Mouse (Mus musculus) MEL (cell line): ENCODE measurements around the gene Mfsd4b3. TPM values are rescaled to one million over a fixed set of nuclear protein-coding genes. Genes with fewer than 3 reads are reported as not detected.

Experiments
- DNase-seq: peaks from one replicate; pipeline ENCODE4 v3.0.0; 2011; ENCODE audit warnings: low read depth, low spot score
- H3K27ac ChIP-seq: 2 replicates; pipeline ENCODE4 v1.5.1; 2012; ENCODE audit warnings: low read depth, mild to moderate bottlenecking, control low read depth, low read length, moderate library complexity; ENCODE audit not compliant: control insufficient read depth
- H3K27me3 ChIP-seq, 2 experiments: fragments of 150-350 bp in 1 of 2; sonication (generic) in 1 of 2; 2 replicates each; pipeline ENCODE4 v1.6.1; 2012; ENCODE audit warnings: low read length in 2 of 2, mild to moderate bottlenecking in 2 of 2, improper control_type of control experiment in 1 of 2, moderate library complexity in 1 of 2; ENCODE audit not compliant: insufficient read depth in 2 of 2, control insufficient read depth in 1 of 2
- H3K36me3 ChIP-seq, 2 experiments: 2 replicates each; pipeline ENCODE4 v1.6.1; 2012 to 2014; ENCODE audit warnings: low read length in 2 of 2, improper control_type of control experiment in 1 of 2, inconsistent platforms in 1 of 2, mild to moderate bottlenecking in 1 of 2; ENCODE audit not compliant: insufficient read depth in 2 of 2, control insufficient read depth in 1 of 2
- H3K4me1 ChIP-seq, 2 experiments: fragments of 150-350 bp in 1 of 2; sonication (generic) in 1 of 2; 2 replicates each; pipeline ENCODE4 v1.6.1; 2012; ENCODE audit warnings: low read length in 2 of 2, improper control_type of control experiment in 1 of 2, mild to moderate bottlenecking in 1 of 2; ENCODE audit not compliant: insufficient read depth in 2 of 2, control insufficient read depth in 1 of 2
- H3K4me3 ChIP-seq, 2 experiments: fragments of 150-350 bp in 1 of 2; sonication (generic) in 1 of 2; 2 replicates each; pipeline ENCODE4 v1.5.1; 2012; ENCODE audit warnings: low read depth in 2 of 2, low read length in 2 of 2, mild to moderate bottlenecking in 2 of 2, moderate library complexity in 2 of 2, control low read depth in 1 of 2, improper control_type of control experiment in 1 of 2; ENCODE audit not compliant: control insufficient read depth in 1 of 2, insufficient read depth in 1 of 2
- H3K79me2 ChIP-seq: 2 replicates; pipeline ENCODE4 v1.6.1; 2012; ENCODE audit warnings: mild to moderate bottlenecking, low read length, moderate library complexity; ENCODE audit not compliant: control insufficient read depth, poor library complexity, insufficient read depth
- H3K9ac ChIP-seq: 2 replicates; pipeline ENCODE4 v1.6.1; 2012; ENCODE audit warnings: low read depth, mild to moderate bottlenecking, control low read depth, low read length, moderate library complexity; ENCODE audit not compliant: control insufficient read depth, poor library complexity, severe bottlenecking
- H3K9me3 ChIP-seq: fragments of 150-350 bp; sonication (generic); replicated peaks from 2 replicates; pipeline ENCODE4 v1.6.1; 2012; ENCODE audit warnings: mild to moderate bottlenecking, low read length, improper control_type of control experiment, moderate library complexity; ENCODE audit not compliant: insufficient read depth
- BHLHE40 ChIP-seq: IDR thresholded peaks from 2 replicates; pipeline ENCODE4 v1.6.1; 2012; ENCODE audit warnings: low read depth, mild to moderate bottlenecking, inconsistent platforms, low read length, improper control_type of control experiment, borderline replicate concordance
- CHD1 ChIP-seq: IDR thresholded peaks from 2 replicates; pipeline ENCODE4 v1.6.1; 2012; ENCODE audit warnings: low read depth, mild to moderate bottlenecking, inconsistent platforms, low read length, improper control_type of control experiment
- CHD2 ChIP-seq: IDR thresholded peaks from 2 replicates; pipeline ENCODE4 v1.6.1; 2011; ENCODE audit warnings: low read length, improper control_type of control experiment
- CTCF ChIP-seq, 3 experiments: IDR thresholded peaks in 2 of 3; conservative IDR thresholded peaks in 1 of 3; 2 replicates each; pipeline ENCODE4 v1.5.1; 2011 to 2012; ENCODE audit warnings: low read length in 3 of 3, low read depth in 2 of 3, mild to moderate bottlenecking in 2 of 3, improper control_type of control experiment in 1 of 3, inconsistent platforms in 1 of 3, mixed read lengths in 1 of 3, moderate library complexity in 1 of 3; ENCODE audit not compliant: control insufficient read depth in 1 of 3, insufficient read depth in 1 of 3, poor library complexity in 1 of 3, severe bottlenecking in 1 of 3
- EP300 ChIP-seq, 2 experiments: IDR thresholded peaks; 2 replicates each; pipeline ENCODE4 v1.6.1; 2011; ENCODE audit warnings: improper control_type of control experiment in 2 of 2, low read length in 2 of 2, low read depth in 1 of 2, mild to moderate bottlenecking in 1 of 2
- GATA1 ChIP-seq: IDR thresholded peaks from 2 replicates; pipeline ENCODE4 v1.6.1; 2011; ENCODE audit warnings: low read depth, low read length, improper control_type of control experiment
- JUND ChIP-seq: IDR thresholded peaks from 2 replicates; pipeline ENCODE4 v1.6.1; 2011; ENCODE audit warnings: low read depth, mild to moderate bottlenecking, improper control_type of control experiment, low read length
- MAFK ChIP-seq: IDR thresholded peaks from 2 replicates; pipeline ENCODE4 v1.6.1; 2011; ENCODE audit warnings: low read depth, mild to moderate bottlenecking, low read length, improper control_type of control experiment, borderline replicate concordance
- MAZ ChIP-seq: IDR thresholded peaks from 2 replicates; pipeline ENCODE4 v1.6.1; 2012; ENCODE audit warnings: low read depth, mild to moderate bottlenecking, inconsistent platforms, low read length, improper control_type of control experiment
- MYB ChIP-seq: IDR thresholded peaks from 2 replicates; pipeline ENCODE4 v1.6.1; 2011; ENCODE audit warnings: mild to moderate bottlenecking, low read depth, low read length, improper control_type of control experiment
- MYC ChIP-seq: IDR thresholded peaks from 2 replicates; pipeline ENCODE4 v1.6.1; 2011; ENCODE audit warnings: low read depth, mild to moderate bottlenecking, low read length, improper control_type of control experiment, moderate library complexity
- NELFE ChIP-seq: IDR thresholded peaks from 2 replicates; pipeline ENCODE4 v1.6.1; 2011; ENCODE audit warnings: low read depth, low read length, improper control_type of control experiment
- POLR2A ChIP-seq, 2 experiments: IDR thresholded peaks; 2 replicates each; pipeline ENCODE4 v1.6.1; 2011 to 2012; ENCODE audit warnings: low read length in 2 of 2, mild to moderate bottlenecking in 2 of 2, control low read depth in 1 of 2, improper control_type of control experiment in 1 of 2, low read depth in 1 of 2, moderate library complexity in 1 of 2; ENCODE audit not compliant: control insufficient read depth in 1 of 2, insufficient read depth in 1 of 2, poor library complexity in 1 of 2
- RCOR1 ChIP-seq: IDR thresholded peaks from 2 replicates; pipeline ENCODE4 v1.6.1; 2012; ENCODE audit warnings: low read depth, mild to moderate bottlenecking, inconsistent platforms, low read length, improper control_type of control experiment
- SIN3A ChIP-seq: IDR thresholded peaks from 2 replicates; pipeline ENCODE4 v1.6.1; 2012; ENCODE audit warnings: low read length, improper control_type of control experiment, inconsistent platforms
- TAL1 ChIP-seq: IDR thresholded peaks from 2 replicates; pipeline ENCODE4 v1.6.1; 2012; ENCODE audit warnings: mild to moderate bottlenecking, inconsistent platforms, low read length, moderate library complexity, mixed read lengths
- TBP ChIP-seq: IDR thresholded peaks from 2 replicates; pipeline ENCODE4 v1.8.0; 2011; ENCODE audit warnings: low read depth, low read length, improper control_type of control experiment
- USF1 ChIP-seq: IDR thresholded peaks from 2 replicates; pipeline ENCODE4 v1.6.1; 2014; ENCODE audit warnings: low read depth, mild to moderate bottlenecking, inconsistent platforms, low read length, improper control_type of control experiment, moderate library complexity
- USF2 ChIP-seq, 2 experiments: IDR thresholded peaks; 2 replicates each; pipeline ENCODE4 v1.6.1; 2011 to 2012; ENCODE audit warnings: improper control_type of control experiment in 2 of 2, low read length in 2 of 2, borderline replicate concordance in 1 of 2, inconsistent platforms in 1 of 2, low read depth in 1 of 2, mild to moderate bottlenecking in 1 of 2; ENCODE audit not compliant: insufficient read depth in 1 of 2
- ZC3H11A ChIP-seq: IDR thresholded peaks from 2 replicates; pipeline ENCODE4 v1.6.1; 2012; ENCODE audit warnings: low read depth, mild to moderate bottlenecking, inconsistent platforms, low read length, improper control_type of control experiment
- ZKSCAN1 ChIP-seq: IDR thresholded peaks from 2 replicates; pipeline ENCODE4 v1.6.1; 2012; ENCODE audit warnings: low read depth, mild to moderate bottlenecking, inconsistent platforms, low read length, improper control_type of control experiment, moderate library complexity
- ZMIZ1 ChIP-seq: IDR thresholded peaks from 2 replicates; pipeline ENCODE4 v1.6.1; 2012; ENCODE audit warnings: low read depth, mild to moderate bottlenecking, inconsistent platforms, low read length, improper control_type of control experiment, moderate library complexity
- ZNF384 ChIP-seq: IDR thresholded peaks from 2 replicates; pipeline ENCODE4 v1.6.1; 2012; ENCODE audit warnings: low read depth, mild to moderate bottlenecking, inconsistent platforms, low read length, improper control_type of control experiment
- polyA plus RNA-seq, 2 experiments: library from polyadenylated mRNA; stranded (reverse) in 1 of 2; unstranded in 1 of 2; fragments of >175 nt in 1 of 2; fragments of >200 nt in 1 of 2; gene quantifications; 2 replicates each; pipeline versions ENCODE4 v1.2.1 to v1.2.4; 2012; ENCODE audit warnings: low replicate concordance in 2 of 2, low read depth in 1 of 2; ENCODE audit not compliant: insufficient read length in 2 of 2, insufficient read depth in 1 of 2, missing spikeins in 1 of 2
- total RNA-seq: library from RNA; depleted of rRNA; stranded (reverse); fragments of 300-350 nt; gene quantifications from 2 replicates; pipeline ENCODE4 v1.2.3, GENCODE M21; 2012

The Mfsd4b3 gene
- total and polyA plus RNA-seq, 3 experiments, result not detected

DNA sequence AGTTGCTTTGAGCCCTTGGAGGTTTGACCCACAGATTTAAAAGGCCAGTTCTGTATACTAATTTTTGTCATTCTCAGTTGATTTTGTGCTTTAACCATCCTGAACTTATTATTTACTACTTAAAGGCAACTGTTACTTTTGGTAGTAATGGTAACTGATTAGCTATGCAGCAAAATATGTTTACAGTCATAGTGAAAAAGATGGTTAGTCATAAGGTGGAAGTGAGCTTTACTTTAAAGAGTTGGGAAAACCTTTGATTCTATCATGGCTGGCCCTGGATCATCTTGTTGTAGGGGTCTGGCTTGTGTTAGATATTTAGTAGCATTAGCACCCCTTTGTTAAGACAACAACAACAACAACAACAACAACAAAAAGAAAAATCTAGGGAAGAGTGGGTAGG lies 47.3 kb downstream of the Mfsd4b3 start:
- Histone ChIP-seq H3K4me1 (no peaks in the 10 kb centered on the region), H3K27me3 (0 out of 4 replicates have a peak, but pooled peaks cover 0 to 2% of the 10 kb centered on the region in 2 experiments), H3K4me3 (no peak overlapping the region), H3K9ac (no peak overlapping the region), H3K36me3 (no peaks in the 10 kb centered on the region), H3K27ac (no peak overlapping the region), H3K9me3 (no peaks in the 10 kb centered on the region), H3K79me2 (no peaks in the 10 kb centered on the region)
- no peak for DNase-seq
- no peak for TF ChIP-seq MAFK
- TF ChIP-seq MYB, result no peak
- no peak for TF ChIP-seq NELFE
- no peak for TF ChIP-seq ZNF384
- TF ChIP-seq CHD2, result no peak
- no peak for TF ChIP-seq CTCF (IDR thresholded peaks at IDR 0.05 in 2 of 3, conservative IDR thresholded peaks at IDR 0.05 in 1 of 3; ENCODE audit: control insufficient read depth in 1 of 3, insufficient read depth in 1 of 3, low read depth in 2 of 3, low read length in 3 of 3, poor library complexity in 1 of 3, severe bottlenecking in 1 of 3)
- TF ChIP-seq POLR2A (IDR thresholded peaks at IDR 0.05; ENCODE audit: control insufficient read depth in 1 of 2, insufficient read depth in 1 of 2, low read depth in 1 of 2, low read length in 2 of 2, poor library complexity in 1 of 2), result no peak
- no peak for TF ChIP-seq RCOR1
- no peak for TF ChIP-seq MYC
- no peak for TF ChIP-seq SIN3A
- no peak for TF ChIP-seq USF2 (IDR thresholded peaks at IDR 0.05; ENCODE audit: borderline replicate concordance in 1 of 2, insufficient read depth in 1 of 2, low read depth in 1 of 2, low read length in 2 of 2)
- TF ChIP-seq GATA1, result no peak

DNA sequence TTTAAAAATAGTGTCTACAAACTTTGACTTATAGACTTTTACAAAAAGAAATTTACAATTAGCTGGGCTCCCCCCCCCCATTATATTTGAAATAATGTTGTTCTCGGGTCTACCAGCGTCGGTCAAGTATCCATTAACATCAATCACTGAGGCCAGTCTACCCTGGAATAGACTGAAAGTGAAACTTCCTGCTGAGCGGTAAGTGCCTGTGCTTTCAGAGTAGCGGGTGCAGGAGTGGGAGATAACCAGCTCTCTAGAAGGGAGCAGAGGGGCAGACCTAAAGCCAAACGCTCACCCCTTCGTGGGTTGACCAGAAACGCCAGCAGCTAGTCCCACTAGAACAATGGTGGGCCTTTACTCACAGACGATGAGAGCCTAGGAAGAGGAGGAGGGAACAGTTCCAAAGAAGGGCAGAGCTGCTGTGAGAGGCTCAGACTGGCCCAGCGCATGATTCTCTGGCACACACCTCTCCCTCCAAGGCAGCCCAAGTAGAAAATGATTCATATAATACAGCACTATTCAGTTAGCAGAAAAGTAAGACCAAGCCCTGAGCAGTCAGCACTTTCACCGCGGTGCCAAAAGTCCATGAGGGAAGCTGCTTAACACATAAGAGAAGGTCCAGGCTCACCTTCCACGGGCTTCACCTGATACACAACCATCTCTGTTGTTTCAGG lies 51.0 kb downstream of the Mfsd4b3 start:
- peak overlapping the region; percentile 25 to 48 for H3K4me3 ChIP-seq
- H3K4me1 ChIP-seq, result no peaks in the 10 kb centered on the region
- DNase-seq, result no peak
- no peak for TF ChIP-seq TAL1
- no peak for TF ChIP-seq EP300 (IDR thresholded peaks at IDR 0.05; ENCODE audit: low read depth in 1 of 2, low read length in 2 of 2)
- TF ChIP-seq ZKSCAN1, result no peak
- TF ChIP-seq TBP, result no peak
- TF ChIP-seq BHLHE40, result no peak
- no peak for TF ChIP-seq CHD1
- TF ChIP-seq ZMIZ1, result no peak
- no peak for TF ChIP-seq USF1
- TF ChIP-seq MAZ, result no peak
- no peak for TF ChIP-seq ZC3H11A
- TF ChIP-seq JUND, result no peak
- TF ChIP-seq, all 39 proteins: peak for 0
- Histone ChIP-seq H3K9ac (no peak overlapping the region), H3K27ac (no peak overlapping the region), H3K79me2 (no peaks in the 10 kb centered on the region), H3K9me3 (no peaks in the 10 kb centered on the region), H3K36me3 (no peaks in the 10 kb centered on the region), H3K27me3 (peaks cover 2 to 3% of the 10 kb centered on the region in 2 experiments; a peak in 2 of 4 replicates)
